Mouse (Mus musculus) spleen, adult 18-20 months (tissue): ENCODE data around the gene Lair1.

Source experiments
- DNase-seq, 2 experiments: peaks; one replicate each; pipeline ENCODE4 v3.0.0; 2022; ENCODE audit warnings: mixed read lengths in 2 of 2

Gene Lair1

DNA sequence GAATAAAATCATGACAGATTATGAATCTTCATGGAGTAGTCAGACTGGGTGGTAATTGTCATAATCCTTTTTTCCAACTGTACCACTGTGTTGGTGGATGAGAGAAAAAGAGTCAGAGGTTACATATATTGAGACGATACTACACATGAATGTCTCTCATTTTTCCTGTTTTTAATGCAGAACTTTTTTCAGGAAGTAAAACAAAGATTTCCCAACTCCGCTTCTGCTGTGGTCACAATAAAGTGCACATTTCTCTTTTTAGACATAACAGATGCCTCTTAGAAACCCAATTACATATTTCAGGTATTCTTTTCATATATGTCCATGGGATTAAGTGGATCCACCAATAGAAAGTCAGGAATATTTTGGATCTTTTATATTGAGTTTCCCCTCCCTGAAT lies 101.0 kb downstream of the Lair1 start:
- DNase-seq, result no peak

GRCm38 (mm10) chr7:3957387-3957786 lies 105.6 kb downstream of the Lair1 start:
- DNase-seq, result no peak
